Mouse (Mus musculus): ENCODE results near the gene Col4a3bp.
"Not testable (repeated sequence)": the region's sequence is repeated elsewhere in the genome, so short reads cannot be mapped to it uniquely, and the experiment has no call there.

Col4a3bp gene

DNA sequence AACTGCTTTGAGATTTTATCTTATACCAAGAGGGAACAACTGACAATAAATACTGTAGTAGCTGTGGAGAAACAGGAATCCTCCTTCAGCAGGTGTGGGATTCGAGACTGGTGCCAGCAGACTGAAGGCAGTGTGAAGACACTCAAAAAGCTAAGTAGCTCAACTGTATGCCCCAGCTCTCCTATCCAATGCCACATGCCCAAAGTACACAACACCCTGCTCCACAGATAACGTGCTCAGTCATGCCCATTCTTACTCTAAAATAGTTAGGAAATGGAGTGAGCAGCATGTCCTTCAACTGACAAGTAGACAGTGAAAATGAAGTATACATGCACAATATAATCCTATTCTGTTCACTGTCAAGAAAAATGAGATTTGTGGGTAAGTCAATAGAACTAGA, 101.8 kb downstream of the Col4a3bp start:
- in situ Hi-C loops (cut with MseI, MboI), result no loop called here

- in situ Hi-C loops (cut with MseI, MboI), result no loop called here
These were observed 103.4 kb downstream of the Col4a3bp start for GRCm38 (mm10) chr13:96645822-96646221.

GRCm38 (mm10) chr13:96653041-96653440, 110.6 kb downstream of the Col4a3bp start:
- in situ Hi-C loops (cut with MseI, MboI), result no loop called here

DNA sequence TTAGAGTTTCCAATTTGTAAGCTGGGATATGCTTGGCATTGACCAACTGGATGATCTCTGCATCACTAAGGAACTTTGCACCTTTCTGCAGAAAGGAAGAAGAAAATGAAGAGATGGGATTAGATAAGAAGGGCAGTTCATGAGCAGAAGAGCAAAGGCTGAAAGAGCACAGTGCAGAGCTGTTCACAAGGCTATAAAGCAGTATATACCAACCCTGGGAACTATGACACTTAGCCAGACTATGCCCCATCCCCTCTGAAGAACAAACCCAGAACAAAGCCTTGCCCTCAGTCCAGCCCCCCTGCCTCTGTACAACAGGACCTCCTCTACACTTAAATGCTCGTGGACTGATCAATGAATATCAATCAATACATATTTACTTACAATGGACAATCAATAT, 114.3 kb downstream of the Col4a3bp start:
- in situ Hi-C loops (cut with MseI, MboI), result no loop called here

DNA sequence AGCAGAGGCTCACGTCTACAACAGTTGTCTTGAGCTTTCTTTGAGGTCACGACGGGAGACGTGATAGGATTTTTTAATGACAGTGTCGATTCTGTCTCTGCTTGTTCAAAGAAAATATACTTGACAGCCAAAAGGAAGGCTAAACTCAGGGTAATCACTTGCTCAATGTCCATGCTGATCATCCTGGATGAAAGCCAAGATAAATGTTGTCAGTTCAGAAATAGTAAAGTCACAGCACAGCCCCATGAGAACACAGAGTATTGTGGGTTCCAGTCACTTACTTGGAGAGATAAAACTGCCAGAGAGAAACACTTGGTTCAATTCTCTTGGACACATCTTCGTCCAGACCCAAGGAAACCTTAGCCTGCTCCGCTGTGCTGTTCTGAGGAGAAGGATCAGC, 116.5 kb downstream of the Col4a3bp start:
- in situ Hi-C loops (cut with MseI, MboI), result no loop called here

DNA sequence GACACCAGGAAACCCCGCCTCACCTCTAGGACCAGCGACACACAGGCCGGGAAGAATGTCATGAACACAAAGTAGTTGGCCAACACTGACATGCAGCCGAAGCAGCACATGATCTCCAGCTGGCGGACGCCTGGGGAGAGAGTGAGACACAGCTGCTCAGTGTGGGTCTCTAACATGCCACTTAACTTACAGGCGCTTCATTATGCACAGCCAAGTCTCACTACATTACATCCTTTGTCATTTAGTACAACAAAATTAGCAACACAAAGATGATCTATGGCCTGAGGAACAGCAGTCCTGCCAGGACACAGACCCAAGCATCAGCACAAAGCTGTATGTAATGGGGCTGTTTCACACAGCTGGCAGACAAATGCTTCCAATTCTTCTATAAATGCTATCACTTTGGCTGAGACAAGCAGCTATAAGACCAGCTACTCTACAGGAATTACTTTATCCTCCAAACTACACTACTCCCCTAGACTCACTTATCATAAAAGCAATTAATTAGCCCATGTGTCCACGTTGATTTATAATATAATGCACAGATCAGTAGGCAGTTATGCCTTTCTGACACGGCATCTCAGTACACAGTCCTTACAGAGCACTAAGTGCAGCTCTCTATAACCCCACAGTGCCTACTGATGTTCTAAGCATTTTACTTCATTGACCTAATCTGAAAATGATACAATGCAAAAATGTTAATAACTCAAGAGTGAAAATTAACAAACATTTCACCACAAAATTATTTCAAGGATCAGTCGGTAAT, 117.9 kb downstream of the Col4a3bp start:
- in situ Hi-C loops (cut with MseI, MboI), result no loop called here

GRCm38 (mm10) chr13:96663120-96663519, 120.7 kb downstream of the Col4a3bp start:
- in situ Hi-C loops (cut with MseI, MboI), result not testable (repeated sequence)

DNA sequence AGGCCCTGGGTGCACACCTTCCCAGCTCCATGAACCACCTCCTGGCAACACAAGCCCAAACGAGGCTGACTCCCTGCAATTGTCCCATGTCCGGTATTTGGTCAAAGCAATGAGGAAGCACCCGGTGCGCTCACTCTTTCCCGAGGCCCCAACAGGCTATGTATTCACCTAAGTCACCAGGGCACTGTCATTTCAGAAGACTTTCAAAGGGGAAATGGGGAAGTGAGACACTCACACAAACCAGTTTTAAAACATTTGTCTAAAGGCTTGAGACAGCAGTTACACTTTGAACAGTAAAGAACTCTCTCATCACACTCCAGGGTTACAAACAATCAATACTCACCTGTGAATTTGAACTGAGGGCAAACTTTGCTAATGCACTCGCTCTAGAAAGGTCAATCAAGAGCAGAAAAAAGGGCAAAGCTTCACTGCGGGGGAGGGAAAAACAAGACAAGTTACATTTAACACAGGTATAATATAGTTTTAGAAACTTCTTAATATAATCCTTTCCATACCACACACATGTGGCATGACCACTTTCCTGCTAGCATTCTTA, 122.1 kb downstream of the Col4a3bp start:
- in situ Hi-C loops (cut with MseI, MboI), result no loop called here

GRCm38 (mm10) chr13:96670019-96670405, 127.6 kb downstream of the Col4a3bp start:
- in situ Hi-C loops (cut with MseI, MboI), result no loop called here

DNA sequence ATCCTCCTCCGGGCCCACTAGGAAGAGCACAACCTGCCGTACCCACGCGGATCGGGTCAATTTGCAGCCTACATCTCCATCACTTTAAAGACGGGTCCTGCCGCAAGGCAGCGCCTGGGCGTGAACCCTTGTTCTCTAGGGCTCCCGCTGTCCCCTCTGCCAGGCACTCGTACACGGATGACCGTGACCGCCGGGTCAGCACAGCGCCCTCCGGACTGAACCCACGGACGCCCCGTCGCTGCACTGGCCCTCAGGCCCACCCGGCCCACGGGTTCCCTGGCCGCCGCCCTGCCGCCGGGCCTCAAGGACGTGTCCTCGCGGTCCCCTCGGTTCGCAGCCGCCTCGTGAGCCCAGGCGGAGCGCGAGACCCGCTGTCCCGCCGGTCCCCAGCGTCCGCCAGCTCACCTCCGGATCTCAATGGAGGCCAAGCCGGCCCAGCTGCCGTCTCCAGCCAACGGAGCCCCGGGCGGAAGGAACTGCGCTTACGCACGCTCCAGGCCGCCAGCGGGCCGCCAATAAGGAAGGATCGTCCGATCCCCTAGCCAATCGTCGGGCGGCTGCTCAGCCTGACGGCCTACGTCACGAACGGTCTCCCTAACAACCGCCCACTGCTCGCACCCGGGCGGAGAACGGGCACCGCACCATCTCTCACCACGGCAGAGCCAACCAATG, 128.1 kb downstream of the Col4a3bp start, which contains the start of gene Hmgcr:
Gene Hmgcr (minus strand): TSS at position 531 of the 672 bp plus-strand sequence.
- in situ Hi-C loops (cut with MseI, MboI), result no loop called here

GRCm38 (mm10) chr13:96671078-96671905, 128.9 kb downstream of the Col4a3bp start:
- in situ Hi-C loops (cut with MseI, MboI), result no loop called here

GRCm38 (mm10) chr13:96671906-96672234, 129.5 kb downstream of the Col4a3bp start:
- in situ Hi-C loops (cut with MseI, MboI), result no loop called here

DNA sequence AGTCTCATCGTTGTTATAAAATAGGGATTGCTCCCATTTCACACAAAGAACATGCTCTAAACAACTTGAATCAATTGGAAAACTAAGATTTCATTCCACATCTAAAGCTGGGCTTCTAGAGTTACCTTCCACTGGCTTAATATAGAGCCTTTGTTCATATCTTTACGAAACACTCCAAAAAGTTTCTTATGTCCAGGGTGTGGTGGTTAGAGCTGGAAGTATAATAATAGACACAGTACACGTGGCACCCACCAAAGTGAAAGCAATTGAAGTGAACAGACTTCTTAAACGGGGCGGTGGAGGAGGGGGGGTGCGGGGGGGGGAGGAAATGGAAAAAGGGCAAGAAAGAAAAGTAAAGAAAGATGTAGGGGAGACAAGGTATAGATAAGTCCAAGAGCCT, 129.9 kb downstream of the Col4a3bp start:
- in situ Hi-C loops (cut with MseI, MboI), result no loop called here

DNA sequence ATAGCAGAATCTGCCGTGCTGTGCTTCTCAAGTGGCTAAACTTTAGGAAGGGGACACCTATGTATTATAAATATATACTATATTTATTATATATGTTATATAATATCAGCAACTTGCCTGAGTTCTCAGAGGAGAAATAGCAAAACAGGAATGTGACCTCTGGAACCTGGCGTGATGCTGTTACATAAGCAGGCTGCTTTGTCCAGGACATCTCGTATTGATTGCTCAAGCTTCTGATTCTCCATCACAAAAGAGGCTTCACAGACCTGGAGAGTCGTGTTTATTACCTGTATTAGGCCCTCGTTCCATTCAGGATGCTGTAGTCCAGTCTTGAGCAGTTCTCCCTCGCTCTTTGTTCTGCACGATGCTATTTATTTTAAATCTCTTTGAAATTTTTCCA, 131.4 kb downstream of the Col4a3bp start:
- in situ Hi-C loops (cut with MseI, MboI), result no loop called here

GRCm38 (mm10) chr13:96675756-96676155, 133.3 kb downstream of the Col4a3bp start:
- in situ Hi-C loops (cut with MseI, MboI), result no loop called here

- in situ Hi-C loops (cut with MseI, MboI), result no loop called here
These were observed 134.7 kb downstream of the Col4a3bp start for GRCm38 (mm10) chr13:96677071-96677470.

DNA sequence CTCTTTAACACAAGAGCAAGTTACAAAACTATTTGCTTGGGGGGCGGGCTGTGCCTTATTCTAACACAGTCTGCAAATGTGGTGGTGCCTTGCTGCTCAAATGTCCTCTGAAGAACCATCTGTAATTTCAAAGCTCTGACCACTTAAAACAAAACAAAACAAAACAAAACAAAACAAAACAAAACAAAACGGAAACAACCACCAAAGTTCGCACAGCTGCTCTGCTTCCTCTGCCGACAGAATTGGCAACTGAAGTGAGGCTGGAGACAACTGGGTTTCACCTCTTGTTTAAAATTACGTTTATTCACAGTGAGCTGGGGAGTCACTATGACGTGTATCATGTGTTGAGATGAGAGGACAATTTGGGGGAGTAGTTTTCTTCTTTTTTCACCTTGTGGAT, 136.2 kb downstream of the Col4a3bp start:
- in situ Hi-C loops (cut with MseI, MboI), result no loop called here

DNA sequence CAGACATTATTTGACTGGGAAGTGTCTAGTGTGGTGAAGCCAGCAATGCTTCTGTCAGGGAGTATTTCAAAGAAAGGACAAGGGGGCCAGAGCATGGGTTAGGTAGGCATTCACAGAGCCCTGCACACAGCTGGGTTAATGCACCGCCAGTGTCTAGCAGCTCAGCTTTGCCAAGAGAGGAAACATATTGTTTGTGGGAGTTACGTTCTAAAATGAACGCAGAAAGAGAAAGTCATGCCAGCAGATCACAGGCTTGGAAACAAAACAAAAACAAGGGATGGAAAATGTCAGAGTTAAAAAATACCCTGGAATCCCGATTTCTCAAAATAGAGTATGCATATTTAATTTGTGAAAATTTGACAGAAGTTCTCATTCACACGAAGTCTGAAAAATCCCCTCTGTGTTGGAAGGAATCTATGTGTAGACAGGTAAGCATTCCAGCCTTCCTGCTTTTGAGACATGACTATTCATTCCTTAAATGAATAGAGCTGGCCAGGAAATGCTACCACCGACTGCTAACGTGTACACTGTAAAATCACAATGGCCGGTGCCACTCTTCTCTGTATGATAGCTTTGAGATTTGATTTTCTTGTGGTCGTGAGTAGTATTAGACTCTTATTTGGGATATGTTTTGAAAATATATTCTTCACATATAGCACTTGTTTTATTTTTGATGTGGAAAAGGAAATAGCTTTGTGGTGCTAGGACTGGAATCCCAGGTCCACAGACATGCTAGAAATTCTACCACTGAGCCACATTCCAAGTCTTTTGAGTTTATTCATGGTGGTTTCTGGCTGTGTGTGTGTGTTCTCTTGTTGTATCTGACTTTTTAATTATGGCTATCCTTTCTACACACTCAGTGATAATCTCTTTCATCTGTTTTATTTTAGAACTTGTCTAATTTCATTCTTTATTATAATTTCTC, 138.0 kb downstream of the Col4a3bp start:
- in situ Hi-C loops (cut with MseI, MboI), result no loop called here

DNA sequence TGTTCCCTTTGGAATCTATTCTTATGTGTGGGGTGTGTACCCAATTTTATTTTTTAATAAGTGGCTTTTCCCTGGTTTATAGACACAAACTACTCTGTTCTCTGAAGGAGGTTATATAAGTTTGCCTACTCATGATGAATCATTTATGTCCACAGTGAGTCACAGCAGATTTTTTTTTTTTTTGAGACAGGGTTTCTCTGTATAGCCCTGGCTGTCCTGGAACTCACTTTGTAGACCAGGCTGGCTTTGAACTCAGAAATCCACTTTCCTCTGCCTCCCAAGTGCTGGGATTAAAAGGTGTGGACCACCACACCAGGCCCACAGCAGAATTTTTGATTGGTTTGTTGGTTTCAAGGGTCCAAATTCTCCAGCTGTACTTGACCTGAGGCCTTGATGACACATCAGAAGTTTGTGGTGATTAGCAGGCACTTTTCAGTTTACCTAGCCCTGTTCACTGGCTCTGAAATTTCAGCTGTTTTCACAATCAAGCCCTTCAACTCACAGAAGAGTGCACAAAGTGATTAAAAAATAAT, 138.7 kb downstream of the Col4a3bp start:
- in situ Hi-C loops (cut with MseI, MboI), result no loop called here

- in situ Hi-C loops (cut with MseI, MboI), result no loop called here
These were observed 142.4 kb downstream of the Col4a3bp start for GRCm38 (mm10) chr13:96684779-96685178.

DNA sequence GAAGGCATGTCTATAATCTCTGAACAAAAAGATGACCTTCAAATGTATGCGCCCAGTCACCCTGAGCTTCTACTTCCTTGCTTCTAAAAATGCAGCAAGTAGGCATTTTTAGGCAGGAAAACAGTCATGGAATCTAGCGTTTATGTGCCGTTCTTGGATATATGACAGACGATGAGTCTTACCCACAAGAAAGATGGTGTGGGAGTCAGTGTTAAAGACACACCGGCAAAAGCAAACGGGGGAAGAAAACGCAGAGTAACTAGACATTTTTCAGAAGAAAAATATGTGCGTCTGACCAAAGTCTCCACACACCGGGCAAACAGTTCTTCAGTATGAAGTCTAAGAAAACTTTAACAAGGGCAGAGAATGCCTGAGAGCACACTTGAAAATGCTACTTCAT, 144.8 kb downstream of the Col4a3bp start:
- in situ Hi-C loops (cut with MseI, MboI), result no loop called here

Measured in mouse trophoblast stem cell (cell line).